Mouse (Mus musculus): ENCODE data around the gene Tgfb1i1. TPM values are rescaled to one million over a fixed set of nuclear protein-coding genes. Genes with fewer than 3 reads are reported as not detected.

The Tgfb1i1 gene
- polyA plus RNA-seq, 1 experiment from 2014 or later = 20.2 TPM

- no peak for DNase-seq
These were observed 21.2 kb downstream of the Tgfb1i1 start for GRCm38 (mm10) chr7:128267813-128268212.

GRCm38 (mm10) chr7:128270431-128270850, 23.8 kb downstream of the Tgfb1i1 start:
- Histone ChIP-seq H3K9ac (replicated peaks; ENCODE audit: low read length) (no peak overlapping the region), H3K4me3 (replicated peaks; ENCODE audit: low read depth, low read length) (no peak overlapping the region), H3K9me3 (ENCODE audit: control insufficient read depth, low read length) (no peaks in the 10 kb centered on the region), H3K27ac (replicated peaks; ENCODE audit: low read depth, low read length) (no peak overlapping the region), H3K4me2 (ENCODE audit: low read length) (no peak overlapping the region), H3K27me3 (ENCODE audit: control insufficient read depth, insufficient read depth, low read length) (no peaks in the 10 kb centered on the region), H3K36me3 (ENCODE audit: control insufficient read depth, insufficient read depth, low read length) (peaks cover 36% of the 10 kb centered on the region), H3K4me1 (ENCODE audit: control insufficient read depth, insufficient read depth, low read length) (no peaks in the 10 kb centered on the region)
- 61% methylated on average over 13 of the region's 13 CpGs for WGBS
- DNase-seq = no peak
- ATAC-seq (ENCODE audit: low FRiP score, low TSS enrichment) = no peak

More at GRCm38 (mm10) chr7:128267813-128268212, 21.2 kb downstream of the Tgfb1i1 start:
- H3K9ac ChIP-seq (replicated peaks; ENCODE audit: low read length) = no peak overlapping the region
- WGBS = 90% methylated on average over 7 of the region's 7 CpGs
- H3K4me3 ChIP-seq (replicated peaks; ENCODE audit: low read depth, low read length) = no peak overlapping the region
- no peaks in the 10 kb centered on the region for H3K9me3 ChIP-seq (ENCODE audit: control insufficient read depth, low read length)
- H3K27me3 ChIP-seq (ENCODE audit: control insufficient read depth, insufficient read depth, low read length) = no peaks in the 10 kb centered on the region
- H3K4me1 ChIP-seq (ENCODE audit: control insufficient read depth, insufficient read depth, low read length) = no peaks in the 10 kb centered on the region
- no peak for ATAC-seq (ENCODE audit: low FRiP score, low TSS enrichment)
- peaks cover 18% of the 10 kb centered on the region for H3K36me3 ChIP-seq (ENCODE audit: control insufficient read depth, insufficient read depth, low read length)
- H3K27ac ChIP-seq (replicated peaks; ENCODE audit: low read depth, low read length) = no peak overlapping the region
- no peak overlapping the region for H3K4me2 ChIP-seq (ENCODE audit: low read length)

GRCm38 (mm10) chr7:128271496-128271895, 24.9 kb downstream of the Tgfb1i1 start:
- Histone ChIP-seq H3K4me3 (replicated peaks; ENCODE audit: low read depth, low read length) (no peak overlapping the region), H3K36me3 (ENCODE audit: control insufficient read depth, insufficient read depth, low read length) (peaks cover 46% of the 10 kb centered on the region), H3K27me3 (ENCODE audit: control insufficient read depth, insufficient read depth, low read length) (no peaks in the 10 kb centered on the region), H3K4me2 (ENCODE audit: low read length) (no peak overlapping the region), H3K9ac (replicated peaks; ENCODE audit: low read length) (no peak overlapping the region), H3K27ac (replicated peaks; ENCODE audit: low read depth, low read length) (no peak overlapping the region), H3K4me1 (ENCODE audit: control insufficient read depth, insufficient read depth, low read length) (no peaks in the 10 kb centered on the region), H3K9me3 (ENCODE audit: control insufficient read depth, low read length) (no peaks in the 10 kb centered on the region)
- WGBS = 94% methylated on average over 9 of the region's 9 CpGs
- DNase-seq (no peak), ATAC-seq (ENCODE audit: low FRiP score, low TSS enrichment) (no peak)

GRCm38 (mm10) chr7:128276051-128276450, 29.4 kb downstream of the Tgfb1i1 start:
- no peak overlapping the region for H3K4me3 ChIP-seq (replicated peaks; ENCODE audit: low read depth, low read length)
- no peaks in the 10 kb centered on the region for H3K4me1 ChIP-seq (ENCODE audit: control insufficient read depth, insufficient read depth, low read length)
- no peaks in the 10 kb centered on the region for H3K27me3 ChIP-seq (ENCODE audit: control insufficient read depth, insufficient read depth, low read length)
- no peak overlapping the region for H3K9ac ChIP-seq (replicated peaks; ENCODE audit: low read length)
- no peak overlapping the region for H3K4me2 ChIP-seq (ENCODE audit: low read length)
- ATAC-seq (ENCODE audit: low FRiP score, low TSS enrichment) (no peak), DNase-seq (no peak)
- 91% methylated on average over 6 of the region's 6 CpGs for WGBS
- peaks cover 62% of the 10 kb centered on the region for H3K36me3 ChIP-seq (ENCODE audit: control insufficient read depth, insufficient read depth, low read length)
- no peak overlapping the region for H3K27ac ChIP-seq (replicated peaks; ENCODE audit: low read depth, low read length)
- H3K9me3 ChIP-seq (ENCODE audit: control insufficient read depth, low read length) = no peaks in the 10 kb centered on the region

GRCm38 (mm10) chr7:128279750-128280149, 33.1 kb downstream of the Tgfb1i1 start:
- DNase-seq = no peak
- 76% methylated on average over 4 of the region's 4 CpGs for WGBS

GRCm38 (mm10) chr7:128281765-128282164, 35.2 kb downstream of the Tgfb1i1 start:
- Histone ChIP-seq H3K4me3 (replicated peaks; ENCODE audit: low read depth, low read length) (no peak overlapping the region), H3K4me1 (ENCODE audit: control insufficient read depth, insufficient read depth, low read length) (peaks cover 6% of the 10 kb centered on the region; the same call in 1 of the 2 replicates), H3K4me2 (ENCODE audit: low read length) (no peak overlapping the region), H3K27me3 (ENCODE audit: control insufficient read depth, insufficient read depth, low read length) (no peaks in the 10 kb centered on the region), H3K9me3 (ENCODE audit: control insufficient read depth, low read length) (no peaks in the 10 kb centered on the region), H3K27ac (replicated peaks; ENCODE audit: low read depth, low read length) (no peak overlapping the region), H3K36me3 (ENCODE audit: control insufficient read depth, insufficient read depth, low read length) (peaks cover 26% of the 10 kb centered on the region), H3K9ac (replicated peaks; ENCODE audit: low read length) (no peak overlapping the region)
- no peak for ATAC-seq (ENCODE audit: low FRiP score, low TSS enrichment)
- no peak for DNase-seq
- 61% methylated on average over 11 of the region's 11 CpGs for WGBS

More at GRCm38 (mm10) chr7:128279750-128280149, 33.1 kb downstream of the Tgfb1i1 start:
- H3K36me3 ChIP-seq (ENCODE audit: control insufficient read depth, insufficient read depth, low read length) = peaks cover 38% of the 10 kb centered on the region
- H3K4me1 ChIP-seq (ENCODE audit: control insufficient read depth, insufficient read depth, low read length) = peaks cover 6% of the 10 kb centered on the region; the same call in 1 of the 2 replicates
- no peak overlapping the region for H3K9ac ChIP-seq (replicated peaks; ENCODE audit: low read length)
- no peaks in the 10 kb centered on the region for H3K9me3 ChIP-seq (ENCODE audit: control insufficient read depth, low read length)
- ATAC-seq (ENCODE audit: low FRiP score, low TSS enrichment) = no peak
- no peak overlapping the region for H3K27ac ChIP-seq (replicated peaks; ENCODE audit: low read depth, low read length)
- H3K4me3 ChIP-seq (replicated peaks; ENCODE audit: low read depth, low read length) = no peak overlapping the region
- H3K27me3 ChIP-seq (ENCODE audit: control insufficient read depth, insufficient read depth, low read length) = no peaks in the 10 kb centered on the region
- H3K4me2 ChIP-seq (ENCODE audit: low read length) = no peak overlapping the region

GRCm38 (mm10) chr7:128282532-128283244, 36.1 kb downstream of the Tgfb1i1 start:
- Histone ChIP-seq H3K4me3 (replicated peaks; ENCODE audit: low read depth, low read length) (no peak overlapping the region), H3K9ac (replicated peaks; ENCODE audit: low read length) (no peak overlapping the region), H3K4me1 (ENCODE audit: control insufficient read depth, insufficient read depth, low read length) (peaks cover 6% of the 10 kb centered on the region; the same call in 1 of the 2 replicates), H3K9me3 (ENCODE audit: control insufficient read depth, low read length) (no peaks in the 10 kb centered on the region), H3K4me2 (ENCODE audit: low read length) (no peak overlapping the region), H3K27me3 (ENCODE audit: control insufficient read depth, insufficient read depth, low read length) (no peaks in the 10 kb centered on the region), H3K36me3 (ENCODE audit: control insufficient read depth, insufficient read depth, low read length) (peaks cover 28% of the 10 kb centered on the region), H3K27ac (replicated peaks; ENCODE audit: low read depth, low read length) (no peak overlapping the region)
- ATAC-seq (ENCODE audit: low FRiP score, low TSS enrichment) = no peak
- WGBS = 6% methylated on average over 7 of the region's 7 CpGs
- peak; percentile 6 for DNase-seq

GRCm38 (mm10) chr7:128284047-128284446, 37.4 kb downstream of the Tgfb1i1 start:
- H3K4me2 ChIP-seq (ENCODE audit: low read length) = no peak overlapping the region
- no peak overlapping the region for H3K9ac ChIP-seq (replicated peaks; ENCODE audit: low read length)
- peaks cover 29% of the 10 kb centered on the region for H3K36me3 ChIP-seq (ENCODE audit: control insufficient read depth, insufficient read depth, low read length)
- ATAC-seq (ENCODE audit: low FRiP score, low TSS enrichment) (no peak), DNase-seq (peak; percentile 15)
- no peak overlapping the region for H3K4me3 ChIP-seq (replicated peaks; ENCODE audit: low read depth, low read length)
- WGBS = 47% methylated on average over 5 of the region's 5 CpGs
- H3K27ac ChIP-seq (replicated peaks; ENCODE audit: low read depth, low read length) = no peak overlapping the region
- H3K4me1 ChIP-seq (ENCODE audit: control insufficient read depth, insufficient read depth, low read length) = peaks cover 6% of the 10 kb centered on the region; the same call in 1 of the 2 replicates
- H3K27me3 ChIP-seq (ENCODE audit: control insufficient read depth, insufficient read depth, low read length) = no peaks in the 10 kb centered on the region
- no peaks in the 10 kb centered on the region for H3K9me3 ChIP-seq (ENCODE audit: control insufficient read depth, low read length)

GRCm38 (mm10) chr7:128285060-128285459, 38.4 kb downstream of the Tgfb1i1 start:
- 90% methylated on average over 8 of the region's 8 CpGs for WGBS
- no peak overlapping the region for H3K4me3 ChIP-seq (replicated peaks; ENCODE audit: low read depth, low read length)
- H3K9ac ChIP-seq (replicated peaks; ENCODE audit: low read length) = no peak overlapping the region
- H3K27ac ChIP-seq (replicated peaks; ENCODE audit: low read depth, low read length) = no peak overlapping the region
- H3K4me2 ChIP-seq (ENCODE audit: low read length) = no peak overlapping the region
- DNase-seq (no peak), ATAC-seq (ENCODE audit: low FRiP score, low TSS enrichment) (no peak)
- no peaks in the 10 kb centered on the region for H3K27me3 ChIP-seq (ENCODE audit: control insufficient read depth, insufficient read depth, low read length)
- H3K9me3 ChIP-seq (ENCODE audit: control insufficient read depth, low read length) = no peaks in the 10 kb centered on the region
- peaks cover 6% of the 10 kb centered on the region; the same call in 1 of the 2 replicates for H3K4me1 ChIP-seq (ENCODE audit: control insufficient read depth, insufficient read depth, low read length)
- peaks cover 24% of the 10 kb centered on the region for H3K36me3 ChIP-seq (ENCODE audit: control insufficient read depth, insufficient read depth, low read length)

All from midbrain, embryonic 14.5 days (tissue).